Mouse (Mus musculus) bone marrow, adult 2 months (tissue): ENCODE data around the gene E130114P18Rik. TPM values are rescaled to one million over a fixed set of nuclear protein-coding genes. Genes with fewer than 3 reads are reported as not detected.

ENCODE experiments used
- H3K27ac ChIP-seq: fragments of 200-500 bp; 2 replicates; pipeline ENCODE4 v1.5.1; 2012; ENCODE audit warnings: low read depth, mild to moderate bottlenecking, control low read depth, inconsistent platforms, low read length; ENCODE audit not compliant: control insufficient read depth, poor library complexity, insufficient read depth
- H3K4me1 ChIP-seq: fragments of 200-500 bp; 2 replicates; pipeline ENCODE4 v1.6.1; 2011; ENCODE audit warnings: low read length; ENCODE audit not compliant: control insufficient read depth, insufficient read depth
- H3K4me3 ChIP-seq: fragments of 200-500 bp; replicated peaks from 2 replicates; pipeline ENCODE3; 2011; ENCODE audit warnings: mild to moderate bottlenecking, low read depth, low read length, control low read depth; ENCODE audit not compliant: control insufficient read depth
- CTCF ChIP-seq: fragments of 200-500 bp; IDR thresholded peaks from 2 replicates; pipeline ENCODE4 v1.5.1; 2011; ENCODE audit warnings: low read length, control low read depth; ENCODE audit not compliant: control insufficient read depth, insufficient read depth
- POLR2A ChIP-seq: fragments of 200-500 bp; IDR thresholded peaks from 2 replicates; pipeline ENCODE4 v1.6.1; 2011; ENCODE audit warnings: low read depth, mild to moderate bottlenecking, control low read depth, low read length, borderline replicate concordance; ENCODE audit not compliant: control insufficient read depth
- WGBS: fragments of 180-500 bp; shearing (Covaris S2); methylation state at CpG from one replicate; pipeline ENCODE4 v1.1.7; 2018; 5-methylcytosine and 5-hydroxymethylcytosine counted together
- polyA plus RNA-seq: library from polyadenylated mRNA; stranded (reverse); fragments of >200 nt; gene quantifications from 2 replicates; pipeline ENCODE4 v1.2.4, GENCODE M21; 2011; ENCODE audit warnings: low replicate concordance; ENCODE audit not compliant: missing spikeins, insufficient read depth, insufficient read length

Gene E130114P18Rik
- polyA plus RNA-seq, 1 experiment, result not detected

DNA sequence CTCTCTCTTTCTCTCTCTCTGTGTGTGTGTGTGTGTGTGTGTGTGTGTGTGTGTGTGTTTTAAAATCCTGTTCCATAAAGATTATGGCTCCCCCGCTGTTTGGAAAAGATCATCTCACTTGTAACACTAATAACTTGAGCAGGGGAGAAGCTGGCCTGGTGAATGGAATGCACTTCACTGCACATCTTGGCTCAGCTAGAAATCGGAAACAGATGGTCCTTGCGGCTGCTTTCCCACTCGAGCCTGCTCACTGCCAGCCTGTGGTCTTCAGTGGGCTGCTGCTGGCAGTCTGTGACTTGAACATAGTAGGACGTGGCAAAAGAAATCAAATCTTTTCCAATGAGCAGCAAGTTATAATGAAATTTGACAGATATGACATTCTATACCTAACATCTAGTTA is 202.4 kb downstream of the E130114P18Rik start:
- no peak overlapping the region for H3K27ac ChIP-seq
- WGBS, result 50% methylated on average over 5 of the region's 5 CpGs
- TF ChIP-seq POLR2A, result no peak
- no peak for TF ChIP-seq CTCF
- H3K4me1 ChIP-seq, result no peaks in the 10 kb centered on the region
- H3K4me3 ChIP-seq, result no peak overlapping the region

DNA sequence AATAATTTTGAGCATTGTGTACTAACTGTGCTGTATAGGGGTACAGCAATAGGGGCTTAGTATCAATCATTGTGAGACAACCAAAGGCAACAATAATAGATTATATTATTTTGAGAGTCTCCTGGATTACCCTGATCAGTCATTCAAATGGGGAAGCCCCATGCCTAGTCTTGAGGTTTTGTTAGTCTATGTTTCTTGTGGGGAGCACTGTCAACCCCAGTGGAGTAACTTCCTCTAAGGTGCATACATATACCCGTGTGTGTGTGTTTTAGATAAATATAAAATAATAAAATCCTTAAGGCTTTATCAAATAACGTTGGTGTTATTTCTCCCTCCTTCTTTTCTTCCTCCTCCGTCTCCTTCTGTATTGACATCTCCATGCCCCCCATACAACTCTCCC is 208.6 kb downstream of the E130114P18Rik start:
- WGBS, result 9% methylated on average over 3 of the region's 3 CpGs
- Histone ChIP-seq H3K4me3 (no peak overlapping the region), H3K27ac (no peak overlapping the region), H3K4me1 (no peaks in the 10 kb centered on the region)
- TF ChIP-seq POLR2A (no peak), CTCF (no peak)

DNA sequence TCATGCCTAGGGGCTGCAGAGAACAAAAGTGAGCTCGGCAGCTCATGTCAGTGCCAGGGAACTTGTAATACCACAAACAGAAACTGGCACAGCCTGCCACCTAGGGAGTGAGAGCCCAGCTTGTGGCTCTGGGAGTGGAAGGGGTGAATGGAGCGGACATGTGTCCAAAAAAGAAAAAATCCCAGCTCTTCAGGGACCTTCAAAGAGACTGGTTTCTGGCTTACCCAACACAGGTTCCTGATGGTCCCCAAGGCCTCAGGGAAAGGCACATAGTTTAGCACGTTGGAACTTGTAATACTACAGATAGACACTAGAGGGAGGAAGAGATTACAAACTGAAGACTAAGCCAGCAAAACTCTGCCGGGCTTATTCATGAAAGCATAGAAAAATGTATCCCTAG is 213.2 kb downstream of the E130114P18Rik start:
- 38% methylated on average over 4 of the region's 4 CpGs for WGBS
- no peaks in the 10 kb centered on the region for H3K4me1 ChIP-seq
- no peak overlapping the region for H3K4me3 ChIP-seq
- H3K27ac ChIP-seq, result no peak overlapping the region
- no peak for TF ChIP-seq POLR2A
- no peak for TF ChIP-seq CTCF

DNA sequence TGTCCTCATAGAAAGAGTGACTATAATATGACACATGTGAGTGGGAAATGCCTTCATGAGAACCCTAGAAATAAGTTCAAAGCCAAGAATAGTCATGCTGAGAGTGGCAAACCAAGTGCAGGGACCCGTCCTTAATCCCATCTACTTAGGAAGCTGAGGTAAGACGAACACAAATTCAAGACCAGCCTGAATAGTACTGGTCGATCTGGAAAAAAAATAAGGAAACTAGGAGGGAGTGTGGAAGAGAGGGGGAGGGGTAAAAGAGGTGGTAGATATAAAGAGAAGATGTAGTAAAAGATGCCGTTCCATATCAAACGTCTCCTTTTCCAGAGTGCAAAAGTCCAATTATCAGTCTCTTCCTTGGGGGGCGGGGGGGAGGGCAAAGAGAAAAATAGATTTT is 213.7 kb downstream of the E130114P18Rik start:
- Histone ChIP-seq H3K4me1 (no peaks in the 10 kb centered on the region), H3K27ac (no peak overlapping the region), H3K4me3 (no peak overlapping the region)
- no peak for TF ChIP-seq POLR2A
- no peak for TF ChIP-seq CTCF
- WGBS, result 80% methylated on average over 6 of the region's 6 CpGs

DNA sequence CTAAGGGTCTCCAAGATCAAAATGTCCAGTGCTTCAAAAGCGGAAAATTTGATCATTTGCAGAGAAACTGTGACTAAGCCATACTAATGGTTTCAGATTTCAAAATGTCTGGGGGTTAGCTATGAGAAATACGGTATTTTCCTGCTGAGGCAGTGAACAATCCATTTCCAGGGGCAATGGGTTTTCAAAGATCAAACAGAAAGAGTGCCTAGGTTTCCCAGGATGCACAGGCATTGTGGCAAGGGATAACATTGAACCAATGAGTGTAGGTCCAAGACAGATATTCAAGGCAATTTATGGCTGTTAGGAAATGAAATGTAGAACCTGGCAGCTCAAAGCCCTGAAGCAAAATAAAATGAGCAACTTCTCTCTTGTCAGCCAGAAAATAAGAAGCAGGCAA is 220.3 kb downstream of the E130114P18Rik start:
- Histone ChIP-seq H3K4me1 (no peaks in the 10 kb centered on the region), H3K4me3 (no peak overlapping the region), H3K27ac (no peak overlapping the region)
- 76% methylated on average over 2 of the region's 2 CpGs for WGBS
- no peak for TF ChIP-seq CTCF
- no peak for TF ChIP-seq POLR2A

DNA sequence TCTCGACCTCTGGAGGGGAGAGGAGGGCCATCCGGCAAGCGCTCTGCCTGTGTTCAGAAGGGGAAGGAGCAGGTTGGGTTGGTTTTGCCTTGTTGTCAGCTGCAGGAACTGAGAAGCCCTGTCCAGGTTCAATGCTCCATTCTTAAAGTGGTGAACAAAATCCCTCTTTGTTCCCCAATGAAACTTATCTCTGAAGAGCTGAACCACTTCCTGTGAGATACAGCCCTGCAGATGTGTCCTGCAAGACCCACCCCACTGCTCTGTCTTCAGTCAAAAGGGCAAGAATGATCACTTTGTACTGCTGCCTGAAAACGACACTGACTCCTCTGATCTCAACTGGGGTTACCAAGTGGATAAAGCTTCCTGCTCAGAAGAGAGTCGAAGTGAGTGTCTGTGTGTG is 233.9 kb downstream of the E130114P18Rik start:
- no peak overlapping the region for H3K27ac ChIP-seq
- WGBS, result 7% methylated on average over 5 of the region's 5 CpGs
- TF ChIP-seq POLR2A (no peak), CTCF (no peak)
- H3K4me1 ChIP-seq, result no peaks in the 10 kb centered on the region; the same call in 1 of the 2 replicates
- no peak overlapping the region for H3K4me3 ChIP-seq

DNA sequence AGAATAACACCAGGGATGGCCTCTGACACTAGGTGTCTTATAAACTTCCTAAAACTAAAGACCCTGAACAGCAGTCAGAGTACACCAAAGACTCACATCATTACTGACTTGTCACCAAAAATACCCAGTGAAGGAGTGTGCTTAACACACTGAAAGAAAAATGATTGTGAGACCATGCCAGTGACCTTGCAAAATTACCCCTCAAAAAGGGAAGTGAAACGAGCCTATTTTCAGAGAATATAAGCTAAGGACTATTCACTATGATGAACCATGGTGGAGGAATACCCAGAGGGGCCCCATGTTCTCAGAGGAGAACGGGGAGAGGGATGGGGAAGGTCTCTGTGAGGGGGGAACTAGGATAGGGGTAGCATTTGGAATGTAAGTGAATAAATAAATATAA is 245.8 kb downstream of the E130114P18Rik start:
- no peak overlapping the region for H3K4me3 ChIP-seq
- no peak for TF ChIP-seq CTCF
- no peak for TF ChIP-seq POLR2A
- H3K4me1 ChIP-seq, result no peaks in the 10 kb centered on the region
- no peak overlapping the region for H3K27ac ChIP-seq
- 3% methylated on average over 2 of the region's 2 CpGs for WGBS

DNA sequence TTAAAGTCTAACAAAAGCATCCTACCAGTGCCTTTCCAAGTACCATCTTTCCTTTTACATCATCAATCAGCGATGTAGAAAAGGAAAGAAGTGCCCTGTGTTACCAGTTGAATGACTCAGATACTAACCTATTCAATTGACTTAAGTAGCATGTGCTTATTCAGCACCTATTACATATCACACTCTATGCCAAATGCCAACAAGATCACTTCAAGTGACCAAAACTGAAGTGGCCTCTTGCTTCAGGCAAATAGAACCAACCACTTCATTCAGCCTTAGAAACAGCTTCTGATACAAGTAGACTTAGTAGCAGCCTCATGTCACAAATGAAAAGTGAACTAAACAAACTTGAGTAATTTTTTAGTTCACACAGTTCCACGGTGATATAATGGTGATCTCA is 249.4 kb downstream of the E130114P18Rik start:
- Histone ChIP-seq H3K27ac (no peak overlapping the region), H3K4me1 (no peaks in the 10 kb centered on the region), H3K4me3 (no peak overlapping the region)
- 80% methylated on average over 2 of the region's 2 CpGs for WGBS
- TF ChIP-seq POLR2A (no peak), CTCF (no peak)

Other genes starting within 250 kb of the E130114P18Rik start
- gene Nfia, start 5.3 kb downstream of the E130114P18Rik start, polyA plus RNA-seq, result 5.8 and 6.1 TPM in 2 replicates